Mouse (Mus musculus) colon, adult 2 months (tissue): ENCODE measurements around the gene AF067061. TPM values are rescaled to one million over a fixed set of nuclear protein-coding genes. Genes with fewer than 3 reads are reported as not detected.

ENCODE experiments used
- polyA plus RNA-seq: library from polyadenylated mRNA; depleted of rRNA; stranded (reverse); fragments of >200 nt; gene quantifications from 2 replicates; pipeline ENCODE4 v1.2.3, GENCODE M21; 2012; rRNA removed

Gene AF067061
- polyA plus RNA-seq = not detected in 2 replicates

DNA sequence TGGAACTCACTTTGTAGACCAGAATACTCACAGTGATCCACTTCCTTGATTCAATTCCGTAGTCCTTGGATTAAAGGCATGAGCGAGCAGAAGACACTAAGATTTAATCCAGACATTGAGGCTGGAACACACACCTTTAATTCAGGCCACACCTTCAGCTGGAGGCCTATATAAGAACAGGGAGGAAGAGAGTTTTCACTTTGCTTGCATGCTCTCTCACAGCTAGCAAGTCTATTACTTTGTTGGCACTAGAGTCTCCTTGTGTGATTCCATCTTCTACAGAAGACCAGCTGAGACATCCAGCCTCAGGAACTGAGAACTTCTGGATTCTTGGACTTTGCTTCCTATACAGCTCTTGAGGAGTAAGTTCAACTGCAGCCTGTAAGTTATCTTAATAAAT lies at the start of gene AF067061:
Gene AF067061 (plus strand): TSS at position 245 of the 400 bp plus-strand sequence.

GRCm38 (mm10) chr13:120215847-120216246 lies 47.1 kb upstream of the AF067061 start, which contains the start of gene Gm21762:
Gene Gm21762, minus strand, starts transcription at chr13:120215947.

DNA sequence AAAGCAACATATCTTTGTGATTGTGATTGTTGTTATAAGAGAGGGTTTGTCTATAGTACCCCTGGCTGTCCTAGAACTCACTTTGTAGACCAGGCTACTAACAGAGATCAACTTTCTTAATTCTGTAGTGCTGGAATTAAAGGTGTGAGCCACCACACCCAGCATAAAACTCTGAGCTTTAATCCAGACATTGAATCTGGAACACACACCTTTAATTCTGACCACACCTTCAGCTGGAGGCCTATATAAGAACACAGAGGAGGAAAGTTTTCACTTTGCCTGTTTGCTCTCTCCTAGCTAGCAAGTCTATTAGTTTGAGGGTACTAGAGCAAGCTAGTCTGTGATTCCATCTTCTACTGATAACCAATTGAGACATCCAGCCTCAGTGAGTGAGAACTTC lies 24.1 kb upstream of the AF067061 start, which contains the start of gene Gm21731:
Gene Gm21731 (plus strand): TSS at position 301 of the 400 bp plus-strand sequence.

DNA sequence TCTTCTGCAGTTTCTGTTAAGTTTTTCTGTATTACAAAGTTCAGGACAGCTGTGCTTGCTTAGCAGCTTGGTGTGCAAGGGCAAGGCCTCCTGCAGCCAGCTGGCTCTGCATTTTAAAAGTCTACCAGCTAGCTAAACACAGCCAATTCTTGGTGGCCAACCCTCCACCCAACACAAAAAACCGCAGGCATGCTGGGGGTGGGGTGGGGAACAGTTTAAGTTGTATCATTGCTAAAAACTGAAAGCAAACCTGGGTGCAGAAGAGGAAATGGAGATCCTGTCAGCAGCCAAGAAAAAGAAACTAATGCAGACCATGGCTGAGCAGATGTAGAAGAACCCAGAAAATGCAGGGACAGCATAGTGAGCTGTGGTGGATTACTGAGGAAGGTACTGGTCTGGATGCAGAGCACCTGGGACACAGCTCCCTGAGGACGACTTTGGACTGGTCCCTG lies 37.1 kb downstream of the AF067061 start, which contains the start of gene BC147527:
Gene BC147527 (plus strand): TSS at position 402 of the 452 bp plus-strand sequence.

Other genes with a start within 250 kb of the AF067061 start
- not detected in 2 replicates for gene Gm36079, start 236.1 kb upstream of the AF067061 start, polyA plus RNA-seq
- 0.29 and 0.31 TPM in 2 replicates for gene Gm21188, start 210.9 kb upstream of the AF067061 start, polyA plus RNA-seq
- gene Gm20767, start 122.9 kb upstream of the AF067061 start, polyA plus RNA-seq = not detected in 2 replicates
- not detected in 2 replicates for gene Gm21818, start 90.7 kb upstream of the AF067061 start, polyA plus RNA-seq
- gene Gm21762, start 47.2 kb upstream of the AF067061 start, polyA plus RNA-seq = not detected in 2 replicates
- not detected in 2 replicates for gene Gm21731, start 24.0 kb upstream of the AF067061 start, polyA plus RNA-seq
- gene BC147527, start 37.3 kb downstream of the AF067061 start, polyA plus RNA-seq = 0.31 TPM in 1 of 2 replicates, not detected in the other
- gene Tcstv3, start 53.8 kb downstream of the AF067061 start, polyA plus RNA-seq = not detected in 2 replicates